Mouse (Mus musculus): ENCODE measurements around the gene Obscn. TPM values are rescaled to one million over a fixed set of nuclear protein-coding genes. Genes with fewer than 3 reads are reported as not detected.

Gene Obscn
- polyA plus RNA-seq, 1 experiment from 2014 or later, result 0.42 TPM

- peak overlapping the region; percentile 99 for H3K4me2 ChIP-seq
- H3K9ac ChIP-seq, result peak overlapping the region; percentile 97; the same call in 1 of the 2 replicates
- 55% methylated on average over 5 of the region's 5 CpGs for WGBS
These were observed 155.7 kb downstream of the Obscn start for GRCm38 (mm10) chr11:58980381-58980990.

GRCm38 (mm10) chr11:58979661-58980060 is 156.5 kb downstream of the Obscn start:
- Histone ChIP-seq H3K4me3 (peak overlapping the region; percentile 99), H3K9me3 (no peaks in the 10 kb centered on the region), H3K27me3 (no peaks in the 10 kb centered on the region), H3K4me1 (peaks cover 32% of the 10 kb centered on the region), H3K36me3 (peaks cover 30% of the 10 kb centered on the region), H3K4me2 (peak overlapping the region; percentile 99), H3K9ac (peak overlapping the region; percentile 97), H3K27ac (no peak overlapping the region)
- no peak for ATAC-seq (ENCODE audit: insufficient number of reproducible peaks, insufficient read depth, low FRiP score, low TSS enrichment, low read depth)
- 65% methylated on average over 7 of the region's 7 CpGs for WGBS

More at GRCm38 (mm10) chr11:58980381-58980990, 155.7 kb downstream of the Obscn start:
- Histone ChIP-seq H3K4me3 (no peak overlapping the region), H3K9me3 (no peaks in the 10 kb centered on the region), H3K27me3 (no peaks in the 10 kb centered on the region), H3K27ac (no peak overlapping the region), H3K4me1 (peaks cover 32% of the 10 kb centered on the region), H3K36me3 (peaks cover 37% of the 10 kb centered on the region)
- no peak for ATAC-seq (ENCODE audit: insufficient number of reproducible peaks, insufficient read depth, low FRiP score, low TSS enrichment, low read depth)

GRCm38 (mm10) chr11:58979183-58979582 is 157.0 kb downstream of the Obscn start:
- Histone ChIP-seq H3K4me1 (peaks cover 32% of the 10 kb centered on the region), H3K27me3 (no peaks in the 10 kb centered on the region), H3K36me3 (peaks cover 30% of the 10 kb centered on the region), H3K27ac (no peak overlapping the region), H3K9ac (peak overlapping the region; percentile 97), H3K4me2 (peak overlapping the region; percentile 99), H3K9me3 (no peaks in the 10 kb centered on the region), H3K4me3 (peak overlapping the region; percentile 99)
- ATAC-seq (ENCODE audit: insufficient number of reproducible peaks, insufficient read depth, low FRiP score, low TSS enrichment, low read depth), result no peak
- 61% methylated on average over 3 of the region's 3 CpGs for WGBS

- Histone ChIP-seq H3K9me3 (no peaks in the 10 kb centered on the region), H3K4me2 (peak overlapping the region; percentile 99), H3K27ac (peak overlapping the region; percentile 39; the same call in 1 of the 2 replicates), H3K36me3 (peaks cover 28% of the 10 kb centered on the region), H3K27me3 (no peaks in the 10 kb centered on the region), H3K4me1 (peaks cover 32% of the 10 kb centered on the region), H3K4me3 (peak overlapping the region; percentile 99), H3K9ac (peak overlapping the region; percentile 97)
- 2% methylated on average over 5 of the region's 5 CpGs for WGBS
- ATAC-seq (ENCODE audit: insufficient number of reproducible peaks, insufficient read depth, low FRiP score, low TSS enrichment, low read depth), result no peak
These were observed 157.5 kb downstream of the Obscn start for GRCm38 (mm10) chr11:58978706-58979030.

- peaks cover 27% of the 10 kb centered on the region for H3K36me3 ChIP-seq
- peak within 1 kb of the TSS; percentile 73 for H3K27ac ChIP-seq
- WGBS, result under 1% methylated on average over 64 of the region's 64 CpGs
These were observed 158.0 kb downstream of the Obscn start, which contains the start of gene Trim11 for GRCm38 (mm10) chr11:58978027-58978705. Trim11 (plus strand) TSS chr11:58978093.

GRCm38 (mm10) chr11:58977607-58978026 is 158.6 kb downstream of the Obscn start:
- Histone ChIP-seq H3K9ac (peak overlapping the region; percentile 97), H3K27me3 (no peaks in the 10 kb centered on the region), H3K9me3 (no peaks in the 10 kb centered on the region), H3K4me3 (peak overlapping the region; percentile 99), H3K4me1 (peaks cover 32% of the 10 kb centered on the region), H3K36me3 (peaks cover 23% of the 10 kb centered on the region), H3K27ac (peak overlapping the region; percentile 48; the same call in 1 of the 2 replicates), H3K4me2 (peak overlapping the region; percentile 99)
- WGBS, result under 1% methylated on average over 21 of the region's 21 CpGs
- no peak for ATAC-seq (ENCODE audit: insufficient number of reproducible peaks, insufficient read depth, low FRiP score, low TSS enrichment, low read depth)

More at GRCm38 (mm10) chr11:58978027-58978705, 158.0 kb downstream of the Obscn start, which contains the start of gene Trim11:
- Histone ChIP-seq H3K4me2 (peak within 1 kb of the TSS; percentile 99), H3K9ac (peak within 1 kb of the TSS; percentile 97), H3K27me3 (no peaks in the 10 kb centered on the region), H3K4me1 (peaks cover 32% of the 10 kb centered on the region), H3K9me3 (no peaks in the 10 kb centered on the region), H3K4me3 (peak within 1 kb of the TSS; percentile 99)
- peak; percentile 43 for ATAC-seq (ENCODE audit: insufficient number of reproducible peaks, insufficient read depth, low FRiP score, low TSS enrichment, low read depth)

GRCm38 (mm10) chr11:58977150-58977549 is 159.1 kb downstream of the Obscn start:
- H3K27ac ChIP-seq, result peak overlapping the region; percentile 48; the same call in 1 of the 2 replicates

GRCm38 (mm10) chr11:58974414-58974813 is 161.8 kb downstream of the Obscn start:
- Histone ChIP-seq H3K9ac (no peak overlapping the region), H3K36me3 (peaks cover 30% of the 10 kb centered on the region), H3K4me2 (no peak overlapping the region), H3K4me1 (peaks cover 13% of the 10 kb centered on the region), H3K9me3 (no peaks in the 10 kb centered on the region), H3K27ac (no peak overlapping the region), H3K4me3 (no peak overlapping the region), H3K27me3 (no peaks in the 10 kb centered on the region)
- no peak for ATAC-seq (ENCODE audit: insufficient number of reproducible peaks, insufficient read depth, low FRiP score, low TSS enrichment, low read depth)
- WGBS, result 81% methylated on average over 3 of the region's 3 CpGs

More at GRCm38 (mm10) chr11:58977150-58977549, 159.1 kb downstream of the Obscn start:
- Histone ChIP-seq H3K9me3 (no peaks in the 10 kb centered on the region), H3K4me2 (peak overlapping the region; percentile 99), H3K27me3 (no peaks in the 10 kb centered on the region), H3K4me1 (peaks cover 32% of the 10 kb centered on the region), H3K9ac (peak overlapping the region; percentile 97), H3K36me3 (peaks cover 22% of the 10 kb centered on the region), H3K4me3 (peak overlapping the region; percentile 99)
- ATAC-seq (ENCODE audit: insufficient number of reproducible peaks, insufficient read depth, low FRiP score, low TSS enrichment, low read depth), result no peak
- under 1% methylated on average over 29 of the region's 29 CpGs for WGBS

GRCm38 (mm10) chr11:58971796-58972195 is 164.4 kb downstream of the Obscn start:
- Histone ChIP-seq H3K9me3 (no peaks in the 10 kb centered on the region), H3K27me3 (no peaks in the 10 kb centered on the region), H3K9ac (no peak overlapping the region), H3K4me1 (peaks cover under 1% of the 10 kb centered on the region; the same call in 1 of the 2 replicates), H3K4me3 (no peak overlapping the region), H3K27ac (no peak overlapping the region), H3K4me2 (no peak overlapping the region), H3K36me3 (peaks cover 34% of the 10 kb centered on the region)
- no peak for ATAC-seq (ENCODE audit: insufficient number of reproducible peaks, insufficient read depth, low FRiP score, low TSS enrichment, low read depth)
- 92% methylated on average over 3 of the region's 3 CpGs for WGBS

- no peak overlapping the region for H3K4me2 ChIP-seq
- H3K27me3 ChIP-seq, result no peaks in the 10 kb centered on the region
- no peak overlapping the region for H3K27ac ChIP-seq
- H3K9ac ChIP-seq, result no peak overlapping the region
- 90% methylated on average over 21 of the region's 21 CpGs for WGBS
- peaks cover 34% of the 10 kb centered on the region for H3K36me3 ChIP-seq
- no peak; the same call in 1 of the 2 replicates for ATAC-seq (ENCODE audit: insufficient number of reproducible peaks, insufficient read depth, low FRiP score, low TSS enrichment, low read depth)
- no peaks in the 10 kb centered on the region for H3K4me1 ChIP-seq
- H3K4me3 ChIP-seq, result no peak overlapping the region
- H3K9me3 ChIP-seq, result no peaks in the 10 kb centered on the region
These were observed 165.2 kb downstream of the Obscn start for GRCm38 (mm10) chr11:58970831-58971530.

GRCm38 (mm10) chr11:58969659-58970058 is 166.5 kb downstream of the Obscn start:
- Histone ChIP-seq H3K36me3 (peaks cover 32% of the 10 kb centered on the region), H3K27ac (no peak overlapping the region), H3K27me3 (no peaks in the 10 kb centered on the region), H3K4me2 (no peak overlapping the region), H3K4me1 (no peaks in the 10 kb centered on the region), H3K9ac (no peak overlapping the region), H3K9me3 (no peaks in the 10 kb centered on the region), H3K4me3 (no peak overlapping the region)
- no peak for ATAC-seq (ENCODE audit: insufficient number of reproducible peaks, insufficient read depth, low FRiP score, low TSS enrichment, low read depth)
- 81% methylated on average over 6 of the region's 6 CpGs for WGBS
